Mouse (Mus musculus) layer of hippocampus, adult 18-20 months (tissue): ENCODE measurements at regions not wholly inside any gene's neighbourhood (a gene's known extent, or its start where the extent isn't known, plus 50 kb on each side); places are given as distances from the start of the nearest gene placed in this dataset.
"Not testable (repeated sequence)": the region's sequence is repeated elsewhere in the genome, so short reads cannot be mapped to it uniquely, and the experiment has no call there.

ENCODE experiments used
- DNase-seq, 2 experiments: peaks; one replicate each; pipeline ENCODE4 v3.0.0; 2022; ENCODE audit warnings: low spot score in 2 of 2

GRCm38 (mm10) chrX:64940677-64941446 lies 106.6 kb upstream of the Ctag2 start:
- DNase-seq: peak in 1 of 2 experiments; percentile 49

GRCm38 (mm10) chrX:64978916-64979315 lies 68.5 kb upstream of the Ctag2 start:
- not testable (repeated sequence) for DNase-seq
